Mouse (Mus musculus) CH12.LX (cell line): ENCODE data around the gene Tusc2. TPM values are rescaled to one million over a fixed set of nuclear protein-coding genes. Genes with fewer than 3 reads are reported as not detected.

Experiments used
- DNase-seq: peaks from one replicate; pipeline ENCODE4 v3.0.0-alpha.2; 2013; ENCODE audit errors: extremely low read depth
- H3K27ac ChIP-seq: 2 replicates; pipeline ENCODE4 v1.5.1; 2012; ENCODE audit warnings: low read depth, mild to moderate bottlenecking, control low read depth, moderate library complexity; ENCODE audit not compliant: insufficient read depth
- H3K27me3 ChIP-seq: replicated peaks from 2 replicates; pipeline ENCODE3; 2012; ENCODE audit warnings: inconsistent platforms
- H3K36me3 ChIP-seq, 2 experiments: replicated peaks in 1 of 2; 2 replicates each; pipeline versions ENCODE3 to v1.6.1; 2012; ENCODE audit warnings: inconsistent platforms in 1 of 2, low read length in 1 of 2, mild to moderate bottlenecking in 1 of 2, mixed read lengths in 1 of 2, moderate library complexity in 1 of 2; ENCODE audit not compliant: control insufficient read depth in 1 of 2, insufficient read depth in 1 of 2
- H3K4me1 ChIP-seq, 2 experiments: 2 replicates each; pipeline ENCODE4 v1.6.1; 2012; ENCODE audit warnings: inconsistent platforms in 1 of 2, moderate library complexity in 1 of 2; ENCODE audit not compliant: insufficient read depth in 2 of 2, control insufficient read depth in 1 of 2
- H3K4me2 ChIP-seq: 2 replicates; pipeline ENCODE4 v1.6.1; 2012; ENCODE audit warnings: low read depth, mild to moderate bottlenecking, control low read depth; ENCODE audit not compliant: poor library complexity, insufficient read depth, severe bottlenecking
- H3K4me3 ChIP-seq, 3 experiments: fragments of 150-350 bp in 1 of 3; sonication (generic) in 1 of 3; replicated peaks in 1 of 3; 2 replicates each; pipeline versions ENCODE3 to v1.5.1; 2011 to 2012; ENCODE audit warnings: low read depth in 2 of 3, low read length in 2 of 3, mild to moderate bottlenecking in 2 of 3, moderate library complexity in 2 of 3, control low read depth in 1 of 3, improper control_type of control experiment in 1 of 3, inconsistent platforms in 1 of 3, mixed read lengths in 1 of 3; ENCODE audit not compliant: poor library complexity in 1 of 3
- H3K79me2 ChIP-seq: replicated peaks from 2 replicates; pipeline ENCODE4 v1.6.1; 2012; ENCODE audit warnings: mild to moderate bottlenecking, moderate library complexity; ENCODE audit not compliant: control insufficient read depth, poor library complexity, insufficient read depth, severe bottlenecking; ENCODE audit errors: extremely low read depth
- H3K9ac ChIP-seq: 2 replicates; pipeline ENCODE4 v1.6.1; 2012; ENCODE audit warnings: low read depth, mild to moderate bottlenecking, control low read depth, moderate library complexity; ENCODE audit not compliant: insufficient read depth
- H3K9me3 ChIP-seq: replicated peaks from 2 replicates; pipeline ENCODE3; 2012; ENCODE audit warnings: low read length, inconsistent platforms, mixed read lengths
- CHD2 ChIP-seq: IDR thresholded peaks from 2 replicates; pipeline ENCODE4 v1.6.1; 2011; ENCODE audit warnings: low read length, improper control_type of control experiment
- E2F4 ChIP-seq: IDR thresholded peaks from 2 replicates; pipeline ENCODE4 v1.6.1; 2011; ENCODE audit warnings: low read depth, low read length, improper control_type of control experiment; ENCODE audit not compliant: insufficient replicate concordance
- ELF1 ChIP-seq: IDR thresholded peaks from 2 replicates; pipeline ENCODE4 v1.6.1; 2014; ENCODE audit warnings: low read depth, mild to moderate bottlenecking, inconsistent platforms, low read length, improper control_type of control experiment
- EP300 ChIP-seq: IDR thresholded peaks from 2 replicates; pipeline ENCODE4 v1.6.1; 2011; ENCODE audit warnings: low read length, improper control_type of control experiment
- NELFE ChIP-seq: IDR thresholded peaks from 2 replicates; pipeline ENCODE4 v1.6.1; 2011; ENCODE audit warnings: low read depth, low read length, improper control_type of control experiment
- RCOR1 ChIP-seq: conservative IDR thresholded peaks from 2 replicates; pipeline ENCODE4 v1.6.1; 2012; ENCODE audit warnings: low read depth, mild to moderate bottlenecking, inconsistent platforms, low read length, improper control_type of control experiment
- SMC3 ChIP-seq: IDR thresholded peaks from 2 replicates; pipeline ENCODE4 v1.6.1; 2011; ENCODE audit warnings: low read depth, low read length, improper control_type of control experiment
- TCF12 ChIP-seq: IDR thresholded peaks from 2 replicates; pipeline ENCODE4 v1.6.1; 2014; ENCODE audit warnings: low read depth, mild to moderate bottlenecking, inconsistent platforms, low read length, improper control_type of control experiment
- USF1 ChIP-seq: IDR thresholded peaks from 2 replicates; pipeline ENCODE4 v1.6.1; 2014; ENCODE audit warnings: low read depth, mild to moderate bottlenecking, inconsistent platforms, low read length, improper control_type of control experiment
- USF2 ChIP-seq: conservative IDR thresholded peaks from 2 replicates; pipeline ENCODE4 v1.6.1; 2011; ENCODE audit warnings: low read depth, low read length, improper control_type of control experiment
- ZC3H11A ChIP-seq: IDR thresholded peaks from 2 replicates; pipeline ENCODE4 v1.6.1; 2012; ENCODE audit warnings: low read depth, mild to moderate bottlenecking, inconsistent platforms, low read length, improper control_type of control experiment
- ZMIZ1 ChIP-seq: IDR thresholded peaks from 2 replicates; pipeline ENCODE4 v1.6.1; 2012; ENCODE audit warnings: low read depth, mild to moderate bottlenecking, inconsistent platforms, low read length, improper control_type of control experiment
- dilution Hi-C: fragments of 300-500 bp; cut with MboI; formaldehyde crosslinking; loops from 2 replicates; pipeline ENCODE4 v1.14.3; 2020; ENCODE audit warnings: low sequenced_read_pairs; ENCODE audit not compliant: extremely low pct_unique_long_range_greater_than_20kb, extremely low pct_ligation_motif_present
- in situ Hi-C: fragments of 300-500 bp; cut with MboI; formaldehyde crosslinking; loops from 3 replicates; pipeline ENCODE4 v1.14.3; 2019; ENCODE audit warnings: low sequenced_read_pairs, low pct_ligation_motif_present, low pct_unique_long_range_greater_than_20kb, mixed read lengths
- polyA plus RNA-seq: library from polyadenylated mRNA; unstranded; fragments of >175 nt; gene quantifications from 2 replicates; pipeline ENCODE4 v1.2.1, GENCODE M21; 2012; ENCODE audit warnings: low read depth; ENCODE audit not compliant: insufficient read length
- total RNA-seq, 2 experiments: library from RNA; depleted of rRNA; stranded (reverse); fragments of 300-350 nt in 1 of 2; fragments of >200 nt in 1 of 2; gene quantifications; 2 replicates each; pipeline ENCODE4 v1.2.3; 2012 to 2014

Gene Tusc2
- total and polyA plus RNA-seq, 3 experiments: 23.0 to 39.2 (median 33.3) TPM

- Histone ChIP-seq H3K79me2 (no peaks in the 10 kb centered on the region), H3K36me3 (peaks cover 26 to 52% of the 10 kb centered on the region in 2 experiments), H3K4me1 (peaks cover 15 to 36% of the 10 kb centered on the region in 2 experiments), H3K4me2 (no peak overlapping the region), H3K4me3 (no peak overlapping the region), H3K27me3 (no peaks in the 10 kb centered on the region), H3K9ac (no peak overlapping the region), H3K9me3 (no peaks in the 10 kb centered on the region), H3K27ac (no peak overlapping the region)
- in situ Hi-C loops (no loop called here), dilution Hi-C loops (no loop called here)
- no peak for DNase-seq
- no peak for TF ChIP-seq USF2
These were observed 7.8 kb downstream of the Tusc2 start for GRCm38 (mm10) chr9:107570845-107571244.

GRCm38 (mm10) chr9:107571534-107572326, 8.7 kb downstream of the Tusc2 start:
- Histone ChIP-seq H3K27ac (no peak overlapping the region), H3K9me3 (no peaks in the 10 kb centered on the region), H3K4me2 (no peak overlapping the region), H3K79me2 (no peaks in the 10 kb centered on the region), H3K36me3 (peaks cover 22 to 44% of the 10 kb centered on the region in 2 experiments), H3K27me3 (no peaks in the 10 kb centered on the region), H3K4me1 (peaks cover 21 to 35% of the 10 kb centered on the region in 2 experiments), H3K4me3 (no peak overlapping the region), H3K9ac (no peak overlapping the region)
- DNase-seq: no peak
- dilution Hi-C loops (no loop called here), in situ Hi-C loops (no loop called here)
- TF ChIP-seq TCF12 (no peak), SMC3 (no peak), NELFE (no peak), ZMIZ1 (no peak), ZC3H11A (no peak), ELF1 (no peak), USF1 (no peak), E2F4 (no peak), CHD2 (no peak)

GRCm38 (mm10) chr9:107572327-107572662, 9.2 kb downstream of the Tusc2 start:
- Histone ChIP-seq H3K27me3 (no peaks in the 10 kb centered on the region), H3K4me2 (no peak overlapping the region), H3K4me3 (no peak overlapping the region), H3K9me3 (no peaks in the 10 kb centered on the region), H3K36me3 (peaks cover 22 to 41% of the 10 kb centered on the region in 2 experiments), H3K9ac (no peak overlapping the region), H3K4me1 (peaks cover 21 to 39% of the 10 kb centered on the region in 2 experiments), H3K79me2 (no peaks in the 10 kb centered on the region), H3K27ac (no peak overlapping the region)
- no peak for DNase-seq
- dilution Hi-C loops (no loop called here), in situ Hi-C loops (no loop called here)
- TF ChIP-seq EP300: no peak
- no peak for TF ChIP-seq RCOR1
